Comparison of ENCODE assay signal across 9 mouse cellular contexts in the genomic region with DNA sequence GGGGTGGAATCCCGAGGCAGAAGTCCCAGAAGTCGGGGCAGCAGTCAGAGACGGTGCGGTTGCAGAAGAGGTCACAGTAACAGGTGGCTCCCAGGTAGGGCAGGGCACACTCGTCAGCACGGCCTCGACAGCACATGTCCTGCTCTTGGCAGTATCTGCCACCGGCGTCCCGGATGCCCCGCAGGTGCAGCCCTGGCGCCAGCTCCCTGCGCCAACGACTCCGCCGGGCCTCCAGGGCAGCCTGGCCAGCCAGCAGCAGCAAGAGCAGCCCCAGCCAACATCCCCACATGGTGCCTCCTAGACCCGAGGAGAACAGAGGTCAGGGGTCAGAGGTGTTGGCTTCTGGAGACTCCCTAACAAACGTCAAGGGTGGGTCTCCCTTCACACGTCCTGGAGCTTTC. TPM values are rescaled to one million over a fixed set of nuclear protein-coding genes. Genes with fewer than 3 reads are reported as not detected.
A peak's percentile ranks its signal among the peaks of the same experiment; 100 is the strongest.
DNase-seq lines count a peak whose midpoint lies in the region; ATAC-seq and TF ChIP-seq lines count a peak whose summit lies in the region.
"Had no signal": no experiment of that assay in that cellular context is flagged by ENCODE, and none has a peak within 500 bp of the region (broad histone marks: within the 10 kb centered on the region; RNA-seq: fewer than 3 reads in every experiment).

No protein-coding gene starts in this region.

- H3K36me3 ChIP-seq in intestine, embryonic 15.5 days: no peaks in the 10 kb centered on the region
- peaks cover 20% of the 10 kb centered on the region for H3K36me3 ChIP-seq in liver, embryonic 15.5 days (replicated peaks)
- H3K36me3 ChIP-seq in midbrain, embryonic 15.5 days (replicated peaks): no peaks in the 10 kb centered on the region

- peak overlapping the region; percentile 69 for H3K4me2 ChIP-seq in intestine, embryonic 15.5 days (replicated peaks)
- peak overlapping the region; percentile 71 for H3K4me2 ChIP-seq in liver, embryonic 15.5 days
- no peak overlapping the region for H3K4me2 ChIP-seq in midbrain, embryonic 15.5 days

- peak overlapping the region; percentile 46 for H3K9ac ChIP-seq in intestine, embryonic 15.5 days
- peak overlapping the region; percentile 64 for H3K9ac ChIP-seq in liver, embryonic 15.5 days
- no peak overlapping the region for H3K9ac ChIP-seq in midbrain, embryonic 15.5 days

- whole genome bisulfite sequencing in intestine, embryonic 15.5 days: 42% methylated on average over 19 of the region's 19 CpGs
- 40% methylated on average over 19 of the region's 19 CpGs for WGBS in liver, embryonic 15.5 days (ENCODE audit: insufficient replicate concordance)
- 43% methylated on average over 19 of the region's 19 CpGs for WGBS in midbrain, embryonic 15.5 days

- no peak for DNase-seq in layer of hippocampus, adult 2 months (ENCODE audit: low spot score in 2 of 2)
- no peak for DNase-seq in layer of hippocampus, adult 9-10 months (ENCODE audit: low spot score)
- DNase-seq in cerebellum, adult 9-11 months: peak; percentile 38
- DNase-seq in thymus, postnatal 0 days (ENCODE audit: low spot score): no peak

- peaks cover 4% of the 10 kb centered on the region for H3K27me3 ChIP-seq in intestine, embryonic 15.5 days (replicated peaks)
- peaks cover 62% of the 10 kb centered on the region for H3K27me3 ChIP-seq in liver, embryonic 15.5 days
- peaks cover 23% of the 10 kb centered on the region for H3K27me3 ChIP-seq in midbrain, embryonic 15.5 days (replicated peaks)

- peak; percentile 16 for ATAC-seq in intestine, embryonic 15.5 days
- peak; percentile 38 for ATAC-seq in liver, embryonic 15.5 days (ENCODE audit: insufficient read depth)
- no peak for ATAC-seq in midbrain, embryonic 15.5 days (replicated peaks)
- ATAC-seq in frontal cortex, adult (ENCODE audit: low TSS enrichment): no peak

- peak overlapping the region; percentile 62; the same call in 1 of the 2 replicates for H3K27ac ChIP-seq in layer of hippocampus, adult 2 months
- peak overlapping the region; percentile 78 for H3K27ac ChIP-seq in intestine, embryonic 15.5 days
- peak overlapping the region; percentile 80 for H3K27ac ChIP-seq in liver, embryonic 15.5 days (replicated peaks)
- no peak overlapping the region for H3K27ac ChIP-seq in midbrain, embryonic 15.5 days

- no peak for TF ChIP-seq CTCF in layer of hippocampus, adult 2 months (conservative IDR thresholded peaks at IDR 0.05)

- H3K4me3 ChIP-seq in layer of hippocampus, adult 2 months: peak overlapping the region; percentile 23
- H3K4me3 ChIP-seq in intestine, embryonic 15.5 days (replicated peaks): peak overlapping the region; percentile 39
- H3K4me3 ChIP-seq in liver, embryonic 15.5 days (replicated peaks): peak overlapping the region; percentile 64
- no peak overlapping the region for H3K4me3 ChIP-seq in midbrain, embryonic 15.5 days

- no peaks in the 10 kb centered on the region for H3K9me3 ChIP-seq in intestine, embryonic 15.5 days
- H3K9me3 ChIP-seq in liver, embryonic 15.5 days (replicated peaks): no peaks in the 10 kb centered on the region
- H3K9me3 ChIP-seq in midbrain, embryonic 15.5 days: no peaks in the 10 kb centered on the region

- peaks cover 65% of the 10 kb centered on the region for H3K4me1 ChIP-seq in intestine, embryonic 15.5 days (replicated peaks)
- peaks cover 57% of the 10 kb centered on the region for H3K4me1 ChIP-seq in liver, embryonic 15.5 days (replicated peaks)
- peaks cover 12% of the 10 kb centered on the region for H3K4me1 ChIP-seq in midbrain, embryonic 15.5 days

RNA-seq across cellular contexts. Expression of gene Tinagl1, which starts 1.0 kb away (rescaled TPM):
- total RNA-seq in layer of hippocampus, adult 2 months (2021): 10 to 100 TPM in 1 of 2 experiments, 1 to 10 TPM in 1; 9.1 to 11.7 TPM
- 65.6 and 72.9 TPM in 2 replicates for polyA plus RNA-seq in intestine, embryonic 15.5 days (2015; fragmentation: Nextera tagmentation; extraction: Ambion mirVana)
- 41.1 and 47.6 TPM in 2 replicates for polyA plus RNA-seq in liver, embryonic 15.5 days (2015; fragmentation: Nextera tagmentation; extraction: Ambion mirVana)
- 5.1 and 6.4 TPM in 2 replicates for polyA plus RNA-seq in midbrain, embryonic 15.5 days (2015; fragmentation: Nextera tagmentation; extraction: Ambion mirVana)
- 47.3 and 52.2 TPM in 2 replicates for polyA plus RNA-seq in thymus, postnatal 0 days (2015; fragmentation: Nextera tagmentation; extraction: Ambion mirVana)

RNA-seq across cellular contexts. Expression of gene Hcrtr1, which starts 34.8 kb away (rescaled TPM):
- total RNA-seq in layer of hippocampus, adult 2 months (2021): 1 to 10 TPM; 2.7 to 2.8 TPM
- polyA plus RNA-seq in intestine, embryonic 15.5 days (2015; fragmentation: Nextera tagmentation; extraction: Ambion mirVana): 0.24 and 0.37 TPM in 2 replicates
- not detected in 2 replicates for polyA plus RNA-seq in liver, embryonic 15.5 days (2015; fragmentation: Nextera tagmentation; extraction: Ambion mirVana)
- 3.3 and 3.6 TPM in 2 replicates for polyA plus RNA-seq in midbrain, embryonic 15.5 days (2015; fragmentation: Nextera tagmentation; extraction: Ambion mirVana)
- polyA plus RNA-seq in thymus, postnatal 0 days (2015; fragmentation: Nextera tagmentation; extraction: Ambion mirVana): 0.28 and 0.34 TPM in 2 replicates
- total RNA-seq: hematopoietic stem cell, adult 5-6 weeks had no signal

RNA-seq across cellular contexts. Expression of gene Gm853, which starts 48.3 kb away (rescaled TPM):
- total RNA-seq in layer of hippocampus, adult 2 months (2021): under 1 TPM in 1 of 2 experiments, not detected in 1; 0.15 TPM
- polyA plus RNA-seq in intestine, embryonic 15.5 days (2015; fragmentation: Nextera tagmentation; extraction: Ambion mirVana): not detected in 2 replicates
- not detected in 2 replicates for polyA plus RNA-seq in liver, embryonic 15.5 days (2015; fragmentation: Nextera tagmentation; extraction: Ambion mirVana)
- 0.06 and 0.08 TPM in 2 replicates for polyA plus RNA-seq in midbrain, embryonic 15.5 days (2015; fragmentation: Nextera tagmentation; extraction: Ambion mirVana)
- 0.05 TPM in 1 of 2 replicates, not detected in the other for polyA plus RNA-seq in thymus, postnatal 0 days (2015; fragmentation: Nextera tagmentation; extraction: Ambion mirVana)
- total RNA-seq: hematopoietic stem cell, adult 5-6 weeks had no signal

Comparison
In these comparisons a context has a peak if more than half of its experiments do, and no peak if none do; other contexts are left out.
1. ATAC-seq: peak in intestine, embryonic 15.5 days (single experiment) and liver, embryonic 15.5 days (single experiment); none in midbrain, embryonic 15.5 days (single experiment) and frontal cortex, adult (single experiment).